Mouse (Mus musculus): Measurements from ENCODE around the gene Agmat. TPM values are rescaled to one million over a fixed set of nuclear protein-coding genes. Genes with fewer than 3 reads are reported as not detected.

Gene Agmat
- polyA plus RNA-seq, 1 experiment from 2014 or later, result 1.4 TPM

- no peak overlapping the region for H3K4me2 ChIP-seq (ENCODE audit: low read length)
- WGBS, result 19% methylated on average over 4 of the region's 4 CpGs
- ATAC-seq (ENCODE audit: insufficient number of reproducible peaks, insufficient read depth, low FRiP score, low read depth), result no peak
- H3K36me3 ChIP-seq (ENCODE audit: control insufficient read depth, insufficient read depth, low read length), result no peaks in the 10 kb centered on the region
- H3K27me3 ChIP-seq (ENCODE audit: control insufficient read depth, insufficient read depth, low read length), result no peaks in the 10 kb centered on the region
- no peak overlapping the region for H3K4me3 ChIP-seq (ENCODE audit: control insufficient read depth in 1 of 2, insufficient read depth in 1 of 2, low read depth in 1 of 2, low read length in 2 of 2)
- peaks cover 11 to 21% of the 10 kb centered on the region in 2 experiments for H3K4me1 ChIP-seq (ENCODE audit: control insufficient read depth in 2 of 2, insufficient read depth in 2 of 2, low read length in 2 of 2)
- no peak overlapping the region; a peak in 1 of 4 replicates for H3K27ac ChIP-seq (replicated peaks in 1 of 2; ENCODE audit: control insufficient read depth in 1 of 2, insufficient read depth in 1 of 2, low read depth in 2 of 2, low read length in 2 of 2)
- no peak overlapping the region for H3K9ac ChIP-seq (ENCODE audit: low read length)
- no peaks in the 10 kb centered on the region for H3K9me3 ChIP-seq (ENCODE audit: control insufficient read depth, low read length)
These were observed 5.1 kb downstream of the Agmat start for GRCm38 (mm10) chr4:141751419-141752075.

- Histone ChIP-seq H3K27me3 (ENCODE audit: control insufficient read depth, insufficient read depth, low read length) (no peaks in the 10 kb centered on the region), H3K9ac (ENCODE audit: low read length) (no peak overlapping the region), H3K27ac (replicated peaks in 1 of 2; ENCODE audit: control insufficient read depth in 1 of 2, insufficient read depth in 1 of 2, low read depth in 2 of 2, low read length in 2 of 2) (peak overlapping the region in 1 of 2 experiments; percentile 8; a peak in 1 of 4 replicates), H3K4me3 (ENCODE audit: control insufficient read depth in 1 of 2, insufficient read depth in 1 of 2, low read depth in 1 of 2, low read length in 2 of 2) (no peak overlapping the region), H3K36me3 (ENCODE audit: control insufficient read depth, insufficient read depth, low read length) (no peaks in the 10 kb centered on the region), H3K4me1 (ENCODE audit: control insufficient read depth in 2 of 2, insufficient read depth in 2 of 2, low read length in 2 of 2) (peaks cover 11 to 21% of the 10 kb centered on the region in 2 experiments), H3K4me2 (ENCODE audit: low read length) (no peak overlapping the region), H3K9me3 (ENCODE audit: control insufficient read depth, low read length) (no peaks in the 10 kb centered on the region)
- no peak for ATAC-seq (ENCODE audit: insufficient number of reproducible peaks, insufficient read depth, low FRiP score, low read depth)
- 9% methylated on average over 4 of the region's 4 CpGs for WGBS
These were observed 5.6 kb downstream of the Agmat start for GRCm38 (mm10) chr4:141752076-141752421.

GRCm38 (mm10) chr4:141755375-141755930 is 9.0 kb downstream of the Agmat start:
- Histone ChIP-seq H3K4me2 (ENCODE audit: low read length) (no peak overlapping the region), H3K9ac (ENCODE audit: low read length) (no peak overlapping the region), H3K9me3 (ENCODE audit: control insufficient read depth, low read length) (no peaks in the 10 kb centered on the region), H3K4me3 (ENCODE audit: control insufficient read depth in 1 of 2, insufficient read depth in 1 of 2, low read depth in 1 of 2, low read length in 2 of 2) (no peak overlapping the region), H3K27me3 (ENCODE audit: control insufficient read depth, insufficient read depth, low read length) (no peaks in the 10 kb centered on the region), H3K27ac (replicated peaks in 1 of 2; ENCODE audit: control insufficient read depth in 1 of 2, insufficient read depth in 1 of 2, low read depth in 2 of 2, low read length in 2 of 2) (no peak overlapping the region), H3K4me1 (ENCODE audit: control insufficient read depth in 2 of 2, insufficient read depth in 2 of 2, low read length in 2 of 2) (peaks cover 7 to 13% of the 10 kb centered on the region in 2 experiments), H3K36me3 (ENCODE audit: control insufficient read depth, insufficient read depth, low read length) (peaks cover 3% of the 10 kb centered on the region; the same call in 1 of the 2 replicates)
- WGBS, result 82% methylated on average over 19 of the region's 19 CpGs
- ATAC-seq (ENCODE audit: insufficient number of reproducible peaks, insufficient read depth, low FRiP score, low read depth), result no peak

- 90% methylated on average over 3 of the region's 3 CpGs for WGBS
- H3K27ac ChIP-seq (replicated peaks in 1 of 2; ENCODE audit: control insufficient read depth in 1 of 2, insufficient read depth in 1 of 2, low read depth in 2 of 2, low read length in 2 of 2), result no peak overlapping the region
- ATAC-seq (ENCODE audit: insufficient number of reproducible peaks, insufficient read depth, low FRiP score, low read depth), result no peak
- peaks cover 16% of the 10 kb centered on the region for H3K36me3 ChIP-seq (ENCODE audit: control insufficient read depth, insufficient read depth, low read length)
- H3K27me3 ChIP-seq (ENCODE audit: control insufficient read depth, insufficient read depth, low read length), result no peaks in the 10 kb centered on the region
- no peak overlapping the region for H3K4me2 ChIP-seq (ENCODE audit: low read length)
- H3K9me3 ChIP-seq (ENCODE audit: control insufficient read depth, low read length), result no peaks in the 10 kb centered on the region
- no peak overlapping the region for H3K4me3 ChIP-seq (ENCODE audit: control insufficient read depth in 1 of 2, insufficient read depth in 1 of 2, low read depth in 1 of 2, low read length in 2 of 2)
- peaks cover 1% of the 10 kb centered on the region in 2 experiments for H3K4me1 ChIP-seq (ENCODE audit: control insufficient read depth in 2 of 2, insufficient read depth in 2 of 2, low read length in 2 of 2)
- no peak overlapping the region for H3K9ac ChIP-seq (ENCODE audit: low read length)
These were observed 10.7 kb downstream of the Agmat start for GRCm38 (mm10) chr4:141757124-141757523.

GRCm38 (mm10) chr4:141758874-141759542 is 12.5 kb downstream of the Agmat start:
- 49% methylated on average over 6 of the region's 6 CpGs for WGBS
- ATAC-seq (ENCODE audit: insufficient number of reproducible peaks, insufficient read depth, low FRiP score, low read depth), result no peak
- Histone ChIP-seq H3K27ac (replicated peaks in 1 of 2; ENCODE audit: control insufficient read depth in 1 of 2, insufficient read depth in 1 of 2, low read depth in 2 of 2, low read length in 2 of 2) (no peak overlapping the region), H3K4me1 (ENCODE audit: control insufficient read depth in 2 of 2, insufficient read depth in 2 of 2, low read length in 2 of 2) (no peaks in the 10 kb centered on the region), H3K36me3 (ENCODE audit: control insufficient read depth, insufficient read depth, low read length) (peaks cover 35% of the 10 kb centered on the region), H3K9me3 (ENCODE audit: control insufficient read depth, low read length) (no peaks in the 10 kb centered on the region), H3K4me3 (ENCODE audit: control insufficient read depth in 1 of 2, insufficient read depth in 1 of 2, low read depth in 1 of 2, low read length in 2 of 2) (no peak overlapping the region), H3K9ac (ENCODE audit: low read length) (peak overlapping the region; percentile 21; the same call in 1 of the 2 replicates), H3K4me2 (ENCODE audit: low read length) (no peak overlapping the region), H3K27me3 (ENCODE audit: control insufficient read depth, insufficient read depth, low read length) (no peaks in the 10 kb centered on the region)

GRCm38 (mm10) chr4:141760942-141761341 is 14.5 kb downstream of the Agmat start:
- Histone ChIP-seq H3K4me3 (ENCODE audit: control insufficient read depth in 1 of 2, insufficient read depth in 1 of 2, low read depth in 1 of 2, low read length in 2 of 2) (no peak overlapping the region), H3K4me2 (ENCODE audit: low read length) (no peak overlapping the region), H3K9me3 (ENCODE audit: control insufficient read depth, low read length) (no peaks in the 10 kb centered on the region), H3K36me3 (ENCODE audit: control insufficient read depth, insufficient read depth, low read length) (peaks cover 49% of the 10 kb centered on the region), H3K9ac (ENCODE audit: low read length) (no peak overlapping the region), H3K4me1 (ENCODE audit: control insufficient read depth in 2 of 2, insufficient read depth in 2 of 2, low read length in 2 of 2) (peaks cover 0 to 2% of the 10 kb centered on the region in 2 experiments; a peak in 3 of 4 replicates), H3K27ac (replicated peaks in 1 of 2; ENCODE audit: control insufficient read depth in 1 of 2, insufficient read depth in 1 of 2, low read depth in 2 of 2, low read length in 2 of 2) (no peak overlapping the region), H3K27me3 (ENCODE audit: control insufficient read depth, insufficient read depth, low read length) (no peaks in the 10 kb centered on the region)
- 81% methylated on average over 4 of the region's 4 CpGs for WGBS
- no peak for ATAC-seq (ENCODE audit: insufficient number of reproducible peaks, insufficient read depth, low FRiP score, low read depth)

GRCm38 (mm10) chr4:141762102-141762598 is 15.7 kb downstream of the Agmat start:
- H3K27ac ChIP-seq (replicated peaks in 1 of 2; ENCODE audit: control insufficient read depth in 1 of 2, insufficient read depth in 1 of 2, low read depth in 2 of 2, low read length in 2 of 2), result no peak overlapping the region
- H3K4me2 ChIP-seq (ENCODE audit: low read length), result no peak overlapping the region
- H3K4me3 ChIP-seq (ENCODE audit: control insufficient read depth in 1 of 2, insufficient read depth in 1 of 2, low read depth in 1 of 2, low read length in 2 of 2), result no peak overlapping the region
- H3K9me3 ChIP-seq (ENCODE audit: control insufficient read depth, low read length), result no peaks in the 10 kb centered on the region
- no peaks in the 10 kb centered on the region for H3K27me3 ChIP-seq (ENCODE audit: control insufficient read depth, insufficient read depth, low read length)
- 88% methylated on average over 13 of the region's 13 CpGs for WGBS
- peaks cover 54% of the 10 kb centered on the region for H3K36me3 ChIP-seq (ENCODE audit: control insufficient read depth, insufficient read depth, low read length)
- ATAC-seq (ENCODE audit: insufficient number of reproducible peaks, insufficient read depth, low FRiP score, low read depth), result no peak
- H3K4me1 ChIP-seq (ENCODE audit: control insufficient read depth in 2 of 2, insufficient read depth in 2 of 2, low read length in 2 of 2), result peaks cover 11 to 14% of the 10 kb centered on the region in 2 experiments
- no peak overlapping the region for H3K9ac ChIP-seq (ENCODE audit: low read length)
